Mouse (Mus musculus) CH12.LX (cell line): Measurements from ENCODE around the gene Ptprf. TPM values are rescaled to one million over a fixed set of nuclear protein-coding genes. Genes with fewer than 3 reads are reported as not detected.

ENCODE experiments used
- DNase-seq: peaks from one replicate; pipeline ENCODE4 v3.0.0-alpha.2; 2013; ENCODE audit errors: extremely low read depth
- H3K27ac ChIP-seq: 2 replicates; pipeline ENCODE4 v1.5.1; 2012; ENCODE audit warnings: low read depth, mild to moderate bottlenecking, control low read depth, moderate library complexity; ENCODE audit not compliant: insufficient read depth
- H3K27me3 ChIP-seq: replicated peaks from 2 replicates; pipeline ENCODE3; 2012; ENCODE audit warnings: inconsistent platforms
- H3K36me3 ChIP-seq, 2 experiments: replicated peaks in 1 of 2; 2 replicates each; pipeline versions ENCODE3 to v1.6.1; 2012; ENCODE audit warnings: inconsistent platforms in 1 of 2, low read length in 1 of 2, mild to moderate bottlenecking in 1 of 2, mixed read lengths in 1 of 2, moderate library complexity in 1 of 2; ENCODE audit not compliant: control insufficient read depth in 1 of 2, insufficient read depth in 1 of 2
- H3K4me1 ChIP-seq, 2 experiments: 2 replicates each; pipeline ENCODE4 v1.6.1; 2012; ENCODE audit warnings: inconsistent platforms in 1 of 2, moderate library complexity in 1 of 2; ENCODE audit not compliant: insufficient read depth in 2 of 2, control insufficient read depth in 1 of 2
- H3K4me2 ChIP-seq: 2 replicates; pipeline ENCODE4 v1.6.1; 2012; ENCODE audit warnings: low read depth, mild to moderate bottlenecking, control low read depth; ENCODE audit not compliant: poor library complexity, insufficient read depth, severe bottlenecking
- H3K4me3 ChIP-seq, 3 experiments: fragments of 150-350 bp in 1 of 3; sonication (generic) in 1 of 3; replicated peaks in 1 of 3; 2 replicates each; pipeline versions ENCODE3 to v1.5.1; 2011 to 2012; ENCODE audit warnings: low read depth in 2 of 3, low read length in 2 of 3, mild to moderate bottlenecking in 2 of 3, moderate library complexity in 2 of 3, control low read depth in 1 of 3, improper control_type of control experiment in 1 of 3, inconsistent platforms in 1 of 3, mixed read lengths in 1 of 3; ENCODE audit not compliant: poor library complexity in 1 of 3
- H3K79me2 ChIP-seq: replicated peaks from 2 replicates; pipeline ENCODE4 v1.6.1; 2012; ENCODE audit warnings: mild to moderate bottlenecking, moderate library complexity; ENCODE audit not compliant: control insufficient read depth, poor library complexity, insufficient read depth, severe bottlenecking; ENCODE audit errors: extremely low read depth
- H3K9ac ChIP-seq: 2 replicates; pipeline ENCODE4 v1.6.1; 2012; ENCODE audit warnings: low read depth, mild to moderate bottlenecking, control low read depth, moderate library complexity; ENCODE audit not compliant: insufficient read depth
- H3K9me3 ChIP-seq: replicated peaks from 2 replicates; pipeline ENCODE3; 2012; ENCODE audit warnings: low read length, inconsistent platforms, mixed read lengths
- BHLHE40 ChIP-seq: IDR thresholded peaks from 2 replicates; pipeline ENCODE4 v1.6.1; 2011; ENCODE audit warnings: mild to moderate bottlenecking, low read depth, low read length, improper control_type of control experiment
- CHD2 ChIP-seq: IDR thresholded peaks from 2 replicates; pipeline ENCODE4 v1.6.1; 2011; ENCODE audit warnings: low read length, improper control_type of control experiment
- EP300 ChIP-seq: IDR thresholded peaks from 2 replicates; pipeline ENCODE4 v1.6.1; 2011; ENCODE audit warnings: low read length, improper control_type of control experiment
- GABPA ChIP-seq: IDR thresholded peaks from 2 replicates; pipeline ENCODE4 v1.6.1; 2012; ENCODE audit warnings: low read depth, low read length, improper control_type of control experiment, inconsistent platforms; ENCODE audit not compliant: insufficient replicate concordance
- JUN ChIP-seq: IDR thresholded peaks from 2 replicates; pipeline ENCODE4 v1.6.1; 2011; ENCODE audit warnings: low read depth, mild to moderate bottlenecking, low read length, improper control_type of control experiment, moderate library complexity; ENCODE audit not compliant: insufficient read depth
- JUND ChIP-seq: conservative IDR thresholded peaks from 2 replicates; pipeline ENCODE4 v1.6.1; 2011; ENCODE audit warnings: low read depth, low read length, improper control_type of control experiment
- MAFK ChIP-seq: IDR thresholded peaks from 2 replicates; pipeline ENCODE4 v1.6.1; 2011; ENCODE audit warnings: low read length, improper control_type of control experiment; ENCODE audit not compliant: insufficient replicate concordance
- MXI1 ChIP-seq: IDR thresholded peaks from 2 replicates; pipeline ENCODE4 v1.6.1; 2011; ENCODE audit warnings: mild to moderate bottlenecking, low read depth, low read length, improper control_type of control experiment
- MYC ChIP-seq: IDR thresholded peaks from 2 replicates; pipeline ENCODE4 v1.6.1; 2011; ENCODE audit warnings: low read depth, mild to moderate bottlenecking, improper control_type of control experiment, low read length
- NRF1 ChIP-seq: IDR thresholded peaks from 2 replicates; pipeline ENCODE4 v1.6.1; 2014; ENCODE audit warnings: low read depth, mild to moderate bottlenecking, inconsistent platforms, low read length, improper control_type of control experiment, moderate library complexity
- POLR2A ChIP-seq: IDR thresholded peaks from 2 replicates; pipeline ENCODE4 v1.6.1; 2011; ENCODE audit warnings: low read depth, mild to moderate bottlenecking, improper control_type of control experiment, low read length
- POLR2AphosphoS2 ChIP-seq: IDR thresholded peaks from 2 replicates; pipeline ENCODE4 v1.6.1; 2011; ENCODE audit warnings: low read depth, low read length, improper control_type of control experiment
- RAD21 ChIP-seq: IDR thresholded peaks from 2 replicates; pipeline ENCODE4 v1.6.1; 2011; ENCODE audit warnings: low read depth, mild to moderate bottlenecking, low read length, improper control_type of control experiment, moderate library complexity
- SMC3 ChIP-seq: IDR thresholded peaks from 2 replicates; pipeline ENCODE4 v1.6.1; 2011; ENCODE audit warnings: low read depth, low read length, improper control_type of control experiment
- TBP ChIP-seq: conservative IDR thresholded peaks from 2 replicates; pipeline ENCODE4 v1.6.1; 2011; ENCODE audit warnings: low read depth, low read length, improper control_type of control experiment
- ZC3H11A ChIP-seq: IDR thresholded peaks from 2 replicates; pipeline ENCODE4 v1.6.1; 2012; ENCODE audit warnings: low read depth, mild to moderate bottlenecking, inconsistent platforms, low read length, improper control_type of control experiment
- ZNF384 ChIP-seq: IDR thresholded peaks from 2 replicates; pipeline ENCODE4 v1.6.1; 2012; ENCODE audit warnings: low read depth, low read length, improper control_type of control experiment, inconsistent platforms
- dilution Hi-C: fragments of 300-500 bp; cut with MboI; formaldehyde crosslinking; loops from 2 replicates; pipeline ENCODE4 v1.14.3; 2020; ENCODE audit warnings: low sequenced_read_pairs; ENCODE audit not compliant: extremely low pct_unique_long_range_greater_than_20kb, extremely low pct_ligation_motif_present
- in situ Hi-C: fragments of 300-500 bp; cut with MboI; formaldehyde crosslinking; loops from 3 replicates; pipeline ENCODE4 v1.14.3; 2019; ENCODE audit warnings: low sequenced_read_pairs, low pct_ligation_motif_present, low pct_unique_long_range_greater_than_20kb, mixed read lengths
- polyA plus RNA-seq: library from polyadenylated mRNA; unstranded; fragments of >175 nt; gene quantifications from 2 replicates; pipeline ENCODE4 v1.2.1, GENCODE M21; 2012; ENCODE audit warnings: low read depth; ENCODE audit not compliant: insufficient read length
- total RNA-seq, 2 experiments: library from RNA; depleted of rRNA; stranded (reverse); fragments of 300-350 nt in 1 of 2; fragments of >200 nt in 1 of 2; gene quantifications; 2 replicates each; pipeline ENCODE4 v1.2.3; 2012 to 2014

Gene Ptprf
- total and polyA plus RNA-seq, 3 experiments, result 0.11 to 0.21 TPM; not detected in 1

DNA sequence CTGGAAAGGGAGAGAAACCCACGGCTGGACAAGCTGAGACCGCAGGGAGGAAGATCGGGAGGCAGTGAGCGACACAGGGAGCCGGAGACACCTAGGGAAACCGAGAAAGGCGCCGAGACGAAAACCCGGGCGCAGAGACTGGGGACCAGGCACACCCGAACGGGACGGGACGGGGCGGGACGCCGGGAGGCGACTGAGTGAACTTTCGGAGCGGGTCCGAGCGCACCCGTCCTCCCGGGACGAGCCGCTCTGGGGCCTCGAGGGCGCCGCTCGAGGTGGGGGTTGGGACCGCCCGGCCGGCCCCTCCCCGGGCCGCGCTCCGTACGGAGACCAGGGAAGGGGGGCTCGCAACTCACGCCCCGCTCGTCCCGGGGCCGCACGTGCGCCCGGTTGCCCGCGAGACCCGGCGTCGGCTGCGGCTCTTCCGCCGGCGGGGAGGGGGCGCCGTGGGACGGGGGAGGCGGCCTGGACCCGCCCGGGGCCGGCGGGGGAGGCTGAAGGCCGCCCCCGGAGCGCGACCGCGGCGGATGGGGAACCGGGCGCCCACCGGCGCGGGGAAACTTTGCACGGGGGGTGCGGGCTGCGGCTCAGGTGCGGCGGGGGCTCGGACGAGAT is 682 bp downstream of the Ptprf start:
- peaks cover 3 to 10% of the 10 kb centered on the region in 2 experiments for H3K4me1 ChIP-seq
- no peak for TF ChIP-seq MYC
- no peak for TF ChIP-seq ZNF384
- TF ChIP-seq RAD21, result no peak
- no peak for TF ChIP-seq NRF1
- no peak for TF ChIP-seq TBP
- no peak for TF ChIP-seq BHLHE40
- TF ChIP-seq POLR2A, result no peak
- no peak for TF ChIP-seq MXI1
- no peak for TF ChIP-seq CHD2
- TF ChIP-seq EP300, result no peak
- TF ChIP-seq JUND, result no peak
- no peak for TF ChIP-seq MAFK
- no peak for TF ChIP-seq SMC3
- no peak for TF ChIP-seq POLR2AphosphoS2
- TF ChIP-seq ZC3H11A, result no peak
- no peak overlapping the region for H3K4me3 ChIP-seq
- no peak overlapping the region for H3K9ac ChIP-seq
- in situ Hi-C loops, result loop anchor here (10.0 kb wide), 1 partner anchor 206 kb away; no protein-coding TSS in a partner anchor
- DNase-seq, result no peak
- peaks cover 45% of the 10 kb centered on the region for H3K27me3 ChIP-seq
- no peak overlapping the region for H3K27ac ChIP-seq
- H3K36me3 ChIP-seq, result no peaks in the 10 kb centered on the region
- H3K79me2 ChIP-seq, result no peaks in the 10 kb centered on the region
- dilution Hi-C loops, result no loop called here
- H3K4me2 ChIP-seq, result no peak overlapping the region
- peaks cover 6% of the 10 kb centered on the region for H3K9me3 ChIP-seq

DNA sequence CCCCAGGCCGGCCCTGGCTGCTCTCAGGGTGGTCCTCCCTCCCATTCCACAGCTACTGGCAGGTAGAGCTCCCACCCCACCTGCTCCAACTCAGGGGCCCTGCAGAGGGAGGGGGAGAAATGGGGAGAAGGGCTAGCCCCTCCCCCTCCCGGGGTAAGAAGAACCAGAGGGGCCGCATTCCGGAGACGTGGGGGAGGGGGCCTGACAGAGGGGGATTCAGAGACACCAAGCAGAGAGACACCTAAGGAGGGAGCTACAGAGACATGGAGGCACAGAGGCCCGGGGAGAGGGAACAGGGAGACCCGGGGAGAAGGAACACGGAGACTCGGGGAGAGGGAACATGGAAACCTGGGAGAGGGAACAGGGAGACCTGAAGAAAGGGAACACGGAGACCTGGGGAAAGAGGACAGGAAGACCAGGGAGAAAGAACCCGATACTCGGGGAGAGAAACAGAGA is 1.2 kb downstream of the Ptprf start:
- H3K4me3 ChIP-seq, result no peak overlapping the region
- DNase-seq, result no peak
- H3K4me1 ChIP-seq, result peaks cover 0 to 5% of the 10 kb centered on the region in 2 experiments; a peak in 2 of 4 replicates
- no peak overlapping the region for H3K4me2 ChIP-seq
- peaks cover 47% of the 10 kb centered on the region for H3K27me3 ChIP-seq
- no peaks in the 10 kb centered on the region for H3K36me3 ChIP-seq
- H3K9me3 ChIP-seq, result peaks cover 6% of the 10 kb centered on the region
- TF ChIP-seq JUN (no peak), GABPA (no peak)
- TF ChIP-seq, all 38 proteins: peak for 0
- dilution Hi-C loops, result no loop called here
- H3K27ac ChIP-seq, result no peak overlapping the region
- in situ Hi-C loops, result loop anchor here (10.0 kb wide), 1 partner anchor 205 kb away; no protein-coding TSS in a partner anchor
- no peak overlapping the region for H3K9ac ChIP-seq
- no peaks in the 10 kb centered on the region for H3K79me2 ChIP-seq
